Mouse (Mus musculus) thymus, adult 2 months (tissue): ENCODE results near the gene Vps53. TPM values are rescaled to one million over a fixed set of nuclear protein-coding genes. Genes with fewer than 3 reads are reported as not detected.

Source experiments
- DNase-seq: peaks from one replicate; pipeline ENCODE4 v3.0.0; 2021
- H3K27ac ChIP-seq: fragments of 200-500 bp; 2 replicates; pipeline ENCODE4 v1.5.1; 2012; ENCODE audit warnings: low read length, control low read depth; ENCODE audit not compliant: control insufficient read depth, insufficient read depth
- H3K27me3 ChIP-seq: fragments of 200-500 bp; 2 replicates; pipeline ENCODE4 v1.6.1; 2012; ENCODE audit warnings: mild to moderate bottlenecking, low read length, moderate library complexity, mixed read lengths; ENCODE audit not compliant: control insufficient read depth, insufficient read depth
- H3K36me3 ChIP-seq: fragments of 200-500 bp; 2 replicates; pipeline ENCODE4 v1.6.1; 2012; ENCODE audit warnings: mild to moderate bottlenecking, low read length, moderate library complexity; ENCODE audit not compliant: control insufficient read depth, insufficient read depth
- H3K4me1 ChIP-seq: fragments of 200-500 bp; replicated peaks from 2 replicates; pipeline ENCODE4 v1.6.1; 2012; ENCODE audit warnings: low read length; ENCODE audit not compliant: control insufficient read depth, insufficient read depth
- H3K4me3 ChIP-seq: fragments of 200-500 bp; 2 replicates; pipeline ENCODE4 v1.5.1; 2012; ENCODE audit warnings: mild to moderate bottlenecking, low read length, control low read depth, moderate library complexity; ENCODE audit not compliant: control insufficient read depth, insufficient read depth
- CTCF ChIP-seq: fragments of 200-500 bp; IDR thresholded peaks from 2 replicates; pipeline ENCODE4 v1.5.1; 2012; ENCODE audit warnings: mild to moderate bottlenecking, control low read depth, low read length, moderate library complexity, borderline replicate concordance; ENCODE audit not compliant: control insufficient read depth, poor library complexity, insufficient read depth; ENCODE audit errors: extremely low read depth
- POLR2A ChIP-seq: fragments of 200-500 bp; IDR thresholded peaks from 2 replicates; pipeline ENCODE4 v1.6.1; 2012; ENCODE audit warnings: mild to moderate bottlenecking, low read length, control low read depth, moderate library complexity; ENCODE audit not compliant: control insufficient read depth, poor library complexity, insufficient read depth; ENCODE audit errors: extremely low read depth
- WGBS: fragments of 180-500 bp; shearing (Covaris S2); methylation state at CpG from one replicate; pipeline ENCODE4 v1.1.7; 2018; 5-methylcytosine and 5-hydroxymethylcytosine counted together
- polyA plus RNA-seq: library from polyadenylated mRNA; depleted of rRNA; stranded (reverse); fragments of >200 nt; gene quantifications from 2 replicates; pipeline ENCODE4 v1.2.3, GENCODE M21; 2012; rRNA removed

The Vps53 gene
- polyA plus RNA-seq: 30.6 and 33.7 TPM in 2 replicates

GRCm38 (mm10) chr11:76179495-76180145 is at the start of gene Vps53, which contains the start of gene Fam57a:
Gene Vps53 (minus strand): TSS chr11:76179647.
Gene Fam57a (plus strand): TSS chr11:76179671.
- Histone ChIP-seq H3K4me1 (peaks cover 9% of the 10 kb centered on the region), H3K27me3 (no peaks in the 10 kb centered on the region), H3K27ac (peak within 1 kb of the TSS; percentile 41), H3K4me3 (peak within 1 kb of the TSS; percentile 97), H3K36me3 (peaks cover 3% of the 10 kb centered on the region; the same call in 1 of the 2 replicates)
- WGBS: under 1% methylated on average over 37 of the region's 37 CpGs
- TF ChIP-seq POLR2A (0 out of 2 replicates have a peak, but pooled peaks have one; percentile 42), CTCF (no peak)
- peak; percentile 87 for DNase-seq

- no peak for TF ChIP-seq CTCF
- TF ChIP-seq POLR2A: no peak
- DNase-seq: no peak
- no peak overlapping the region for H3K27ac ChIP-seq
- H3K36me3 ChIP-seq: no peaks in the 10 kb centered on the region
- H3K27me3 ChIP-seq: no peaks in the 10 kb centered on the region
- H3K4me3 ChIP-seq: no peak overlapping the region
- H3K4me1 ChIP-seq: no peaks in the 10 kb centered on the region
These were observed 45.6 kb upstream of the Vps53 start for GRCm38 (mm10) chr11:76225051-76225450.

GRCm38 (mm10) chr11:76224631-76225030 is 45.2 kb upstream of the Vps53 start:
- H3K4me1 ChIP-seq: no peaks in the 10 kb centered on the region
- 96% methylated on average over 5 of the region's 5 CpGs for WGBS
- no peak overlapping the region for H3K27ac ChIP-seq
- H3K4me3 ChIP-seq: no peak overlapping the region
- DNase-seq: no peak
- H3K36me3 ChIP-seq: no peaks in the 10 kb centered on the region
- TF ChIP-seq POLR2A: no peak
- TF ChIP-seq CTCF: no peak
- H3K27me3 ChIP-seq: no peaks in the 10 kb centered on the region

GRCm38 (mm10) chr11:76217390-76217800 is 37.9 kb upstream of the Vps53 start, which contains the start of the genes Dbil5 and Gemin4:
Gene Dbil5 (plus strand): TSS chr11:76217608.
Gene Gemin4 (minus strand): TSS chr11:76217664.
- H3K27ac ChIP-seq: peak within 1 kb of the TSS; percentile 3; the same call in 1 of the 2 replicates
- H3K4me1 ChIP-seq: peaks cover 7% of the 10 kb centered on the region
- TF ChIP-seq CTCF (peak; percentile 97), POLR2A (peak; percentile 84)
- H3K36me3 ChIP-seq: peaks cover 8% of the 10 kb centered on the region
- no peaks in the 10 kb centered on the region for H3K27me3 ChIP-seq
- WGBS: 0% methylated on average over 35 of the region's 35 CpGs
- peak within 1 kb of the TSS; percentile 93 for H3K4me3 ChIP-seq
- peak; percentile 97 for DNase-seq

GRCm38 (mm10) chr11:76216681-76217389 is 37.4 kb upstream of the Vps53 start:
- H3K4me1 ChIP-seq: peaks cover 7% of the 10 kb centered on the region
- peak overlapping the region; percentile 93 for H3K4me3 ChIP-seq
- peak; percentile 4 for DNase-seq
- H3K36me3 ChIP-seq: peaks cover 14% of the 10 kb centered on the region
- H3K27ac ChIP-seq: peak overlapping the region; percentile 3; the same call in 1 of the 2 replicates
- TF ChIP-seq POLR2A (no peak), CTCF (no peak)
- WGBS: 2% methylated on average over 33 of the region's 33 CpGs
- no peaks in the 10 kb centered on the region for H3K27me3 ChIP-seq

- no peaks in the 10 kb centered on the region for H3K27me3 ChIP-seq
- peaks cover 14% of the 10 kb centered on the region for H3K36me3 ChIP-seq
- WGBS: 92% methylated on average over 5 of the region's 5 CpGs
- TF ChIP-seq CTCF (no peak), POLR2A (no peak)
- no peak overlapping the region for H3K27ac ChIP-seq
- DNase-seq: no peak
- peaks cover 7% of the 10 kb centered on the region for H3K4me1 ChIP-seq
- no peak overlapping the region for H3K4me3 ChIP-seq
These were observed 36.6 kb upstream of the Vps53 start for GRCm38 (mm10) chr11:76216049-76216540.
